Mouse (Mus musculus) Muller cell, postnatal 12 days (primary cell): ENCODE measurements around the gene Retnlb.
"Not testable (repeated sequence)": the region's sequence is repeated elsewhere in the genome, so short reads cannot be mapped to it uniquely, and the experiment has no call there.

Experiments used
- DNase-seq: peaks from one replicate; pipeline ENCODE4 v3.0.0-alpha.2; 2015; ENCODE audit errors: inconsistent ontology term

Retnlb gene

GRCm38 (mm10) chr16:48816695-48817094 is at the start of gene Retnlb:
Gene Retnlb (plus strand): TSS chr16:48816856.
- DNase-seq = no peak

DNA sequence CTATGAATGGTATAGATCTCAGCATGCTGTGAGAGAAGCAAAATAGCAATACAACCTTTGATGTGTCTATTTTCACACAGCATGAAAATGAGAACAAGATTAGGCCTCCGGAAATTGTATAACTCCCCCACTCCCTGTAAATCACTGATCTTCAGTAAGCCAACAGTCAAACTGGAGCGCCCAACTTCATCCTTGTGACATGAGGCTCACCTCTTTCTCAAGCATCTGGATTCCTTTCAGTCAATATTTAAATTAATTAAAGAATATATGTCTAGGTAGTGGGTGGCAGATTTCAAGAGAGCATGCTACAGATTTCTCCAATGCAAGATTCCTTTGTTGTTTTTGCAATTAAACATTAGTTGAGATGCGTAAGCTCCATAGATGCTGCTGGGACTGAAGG is 47.5 kb upstream of the Retnlb start:
- no peak for DNase-seq

DNA sequence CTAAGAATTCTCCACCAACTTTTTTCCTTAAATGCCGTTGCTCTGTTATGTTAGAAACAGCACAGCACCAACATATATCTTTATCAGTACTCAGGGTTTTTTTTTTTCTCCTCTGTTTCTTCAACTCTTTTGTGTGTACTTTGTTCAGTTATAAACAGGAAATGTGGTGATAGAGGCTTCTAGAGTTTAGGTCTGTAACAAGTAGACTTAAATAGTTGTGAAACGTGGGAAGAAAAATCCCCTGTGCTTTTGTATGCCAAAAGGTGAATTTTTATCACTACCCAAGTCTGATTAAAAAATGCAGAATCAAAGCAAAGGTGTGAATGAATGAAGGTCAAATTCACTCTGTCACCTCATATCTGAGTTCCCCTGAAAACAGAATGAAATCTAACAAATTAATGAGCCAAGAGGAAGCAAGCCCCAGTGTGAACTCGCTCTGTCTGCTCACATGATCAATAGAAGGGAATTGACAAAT is 44.6 kb upstream of the Retnlb start, which contains the start of gene Trat1:
Trat1 (minus strand) TSS at position 51 of the 475 bp plus-strand sequence.
- DNase-seq = no peak

DNA sequence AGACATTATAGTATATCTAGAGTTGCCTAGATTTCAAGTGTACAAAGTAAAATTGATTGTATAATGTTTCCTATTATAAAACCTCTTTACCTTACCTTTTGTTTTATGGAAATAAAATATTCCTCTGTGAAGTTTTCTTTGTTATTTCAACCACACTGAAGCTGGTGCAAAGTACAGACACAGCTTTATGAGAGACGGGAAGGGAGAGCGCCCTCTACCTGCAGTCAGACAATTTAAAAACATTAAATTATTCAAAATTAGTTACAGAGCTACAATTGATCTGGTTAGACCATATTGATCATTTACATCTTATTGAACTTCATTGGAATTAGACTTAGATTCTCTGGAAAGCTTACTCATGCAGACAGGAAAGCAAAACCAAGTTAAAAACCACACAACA is 39.4 kb upstream of the Retnlb start:
- DNase-seq = no peak

- DNase-seq = no peak
Observed at GRCm38 (mm10) chr16:48786258-48786657, 30.4 kb upstream of the Retnlb start.

- DNase-seq = no peak
Observed at GRCm38 (mm10) chr16:48788704-48789185, 27.9 kb upstream of the Retnlb start.

DNA sequence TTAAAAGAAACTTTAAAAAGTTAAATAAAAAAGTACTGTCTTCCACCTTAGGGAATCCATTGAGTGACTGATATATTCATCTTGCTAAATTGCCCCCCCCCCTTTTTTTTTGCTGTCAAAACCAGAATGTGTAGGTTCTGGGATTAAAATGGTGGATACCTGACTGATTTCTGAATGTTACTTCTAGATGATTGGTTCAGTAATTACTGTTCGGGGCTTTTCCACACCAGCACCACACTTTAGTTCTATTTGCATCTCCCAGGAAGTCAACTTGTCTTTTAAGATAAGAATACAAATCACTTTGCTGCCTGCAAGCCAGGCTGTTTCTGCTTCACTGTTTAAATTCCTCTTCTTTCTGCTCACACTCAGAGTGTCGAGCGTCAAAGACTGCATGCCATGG is 18.4 kb upstream of the Retnlb start:
- DNase-seq = no peak

GRCm38 (mm10) chr16:48799470-48799869 is 17.2 kb upstream of the Retnlb start:
- no peak for DNase-seq

DNA sequence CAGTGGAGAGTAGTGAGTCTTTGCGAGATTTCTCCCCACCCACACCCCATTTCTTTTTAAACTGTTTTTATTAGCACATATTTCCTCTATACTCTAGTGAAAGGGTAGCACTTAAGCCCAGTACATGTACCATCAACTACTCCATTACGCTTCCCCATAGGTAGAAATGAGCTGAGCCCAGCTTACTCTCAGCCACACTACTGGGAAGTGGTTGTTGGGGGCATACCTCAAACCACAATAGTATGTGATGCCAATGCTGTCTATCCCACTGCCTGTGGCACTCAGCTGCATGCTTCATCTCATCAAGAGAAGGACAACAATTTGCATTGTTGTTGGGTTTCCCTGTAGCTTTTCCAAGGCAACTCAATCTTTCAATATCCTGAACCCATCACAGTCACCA is 15.8 kb upstream of the Retnlb start:
- DNase-seq = no peak

- no peak for DNase-seq
Observed at GRCm38 (mm10) chr16:48805412-48805811, 11.2 kb upstream of the Retnlb start.

GRCm38 (mm10) chr16:48806521-48806920 is 10.1 kb upstream of the Retnlb start:
- no peak for DNase-seq

DNA sequence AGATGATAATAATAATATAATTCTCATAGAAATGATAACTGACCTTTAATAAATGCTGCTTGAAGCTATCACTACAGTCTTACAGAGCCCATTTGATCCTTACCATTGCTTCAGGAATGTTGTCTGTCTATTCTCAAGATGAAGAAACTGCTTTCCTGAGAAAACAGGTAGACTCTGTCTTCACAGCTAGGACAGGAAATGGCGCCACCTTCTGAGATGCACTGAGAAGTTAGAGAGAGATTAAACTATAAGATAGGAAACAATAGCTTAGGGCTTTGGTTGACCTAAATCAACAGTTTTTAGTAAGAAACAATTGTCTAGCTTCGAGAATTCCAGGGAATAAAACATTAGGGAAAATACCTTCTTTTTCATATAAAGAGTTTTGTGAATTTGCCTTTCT is 7.3 kb upstream of the Retnlb start:
- no peak for DNase-seq

DNA sequence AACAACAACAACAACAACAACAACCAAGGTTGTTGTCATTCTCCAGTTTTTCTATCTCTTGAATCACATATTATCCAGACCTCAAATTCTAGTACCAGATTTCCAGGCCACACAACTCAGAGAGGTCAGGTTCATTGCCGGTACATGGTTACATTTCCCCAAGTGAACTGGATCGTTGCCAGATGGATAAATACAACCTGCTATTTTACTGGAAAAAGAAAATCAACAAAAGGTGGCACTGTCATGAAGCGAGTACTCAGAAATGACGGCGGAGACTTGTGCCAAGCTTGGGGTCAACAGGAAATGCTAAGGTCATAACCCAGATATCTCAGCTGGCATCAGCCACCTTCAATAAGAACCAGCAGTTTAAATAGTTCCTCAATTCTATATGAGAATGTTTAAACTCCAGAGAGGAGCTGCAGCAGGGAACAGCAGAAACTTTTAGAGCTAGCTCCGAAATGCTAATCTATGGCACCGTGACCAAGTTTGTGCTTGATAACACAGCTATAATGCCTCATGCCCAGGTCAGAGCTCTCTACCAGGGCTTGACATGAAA is 4.7 kb upstream of the Retnlb start:
- no peak for DNase-seq

GRCm38 (mm10) chr16:48818524-48818923 is 1.9 kb downstream of the Retnlb start:
- DNase-seq = no peak

GRCm38 (mm10) chr16:48826474-48826873 is 9.8 kb downstream of the Retnlb start:
- DNase-seq = no peak

- DNase-seq = no peak
Observed at GRCm38 (mm10) chr16:48827625-48828024, 11.0 kb downstream of the Retnlb start.

- DNase-seq = no peak
Observed at GRCm38 (mm10) chr16:48829060-48829459, 12.4 kb downstream of the Retnlb start.

DNA sequence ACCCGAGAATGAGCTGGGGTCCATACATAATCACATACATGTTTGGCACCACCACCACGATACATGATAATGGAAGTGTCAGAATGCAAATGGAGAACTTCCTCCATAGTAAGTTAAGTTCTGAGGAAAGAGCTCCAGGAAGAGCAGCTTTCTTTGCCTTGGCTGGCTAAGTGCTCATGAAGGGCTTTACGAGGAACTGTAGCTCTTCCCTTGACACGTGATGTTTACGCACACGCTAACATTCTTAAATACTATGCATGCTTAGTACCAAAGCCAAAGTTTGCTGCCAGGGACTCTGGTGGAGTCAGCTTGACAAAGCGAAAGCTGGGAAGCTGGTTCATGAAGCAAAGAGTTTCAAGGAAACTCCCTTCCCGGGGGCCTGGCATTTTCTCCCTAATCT is 15.4 kb downstream of the Retnlb start:
- DNase-seq = no peak

GRCm38 (mm10) chr16:48833626-48834025 is 17.0 kb downstream of the Retnlb start:
- not testable (repeated sequence) for DNase-seq

DNA sequence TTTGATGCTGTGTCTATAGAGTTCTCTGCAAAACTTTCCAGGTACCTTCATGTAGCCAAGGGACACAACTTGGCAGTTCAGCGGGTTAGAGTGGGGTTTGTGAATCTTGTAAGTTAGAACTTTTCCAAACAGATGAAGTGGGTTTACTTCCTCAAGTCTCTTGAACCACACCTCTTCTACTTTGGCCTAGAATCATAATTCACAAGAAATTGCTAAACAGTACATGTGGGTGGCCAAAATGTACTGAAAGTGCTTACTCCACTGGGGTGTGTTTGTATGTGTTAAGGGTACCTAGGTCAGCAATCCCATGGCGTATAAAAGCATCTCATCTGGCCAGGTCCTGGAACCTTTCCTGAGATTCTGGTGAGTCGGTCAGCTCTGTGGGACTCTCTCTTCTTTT is 25.6 kb downstream of the Retnlb start, which contains the start of gene Retnla:
Retnla (plus strand) TSS at position 286 of the 400 bp plus-strand sequence.
- DNase-seq = no peak

- DNase-seq = no peak
Observed at GRCm38 (mm10) chr16:48843671-48844386, 27.2 kb downstream of the Retnlb start.

- DNase-seq = not testable (repeated sequence)
Observed at GRCm38 (mm10) chr16:48865004-48865403, 48.3 kb downstream of the Retnlb start.

DNA sequence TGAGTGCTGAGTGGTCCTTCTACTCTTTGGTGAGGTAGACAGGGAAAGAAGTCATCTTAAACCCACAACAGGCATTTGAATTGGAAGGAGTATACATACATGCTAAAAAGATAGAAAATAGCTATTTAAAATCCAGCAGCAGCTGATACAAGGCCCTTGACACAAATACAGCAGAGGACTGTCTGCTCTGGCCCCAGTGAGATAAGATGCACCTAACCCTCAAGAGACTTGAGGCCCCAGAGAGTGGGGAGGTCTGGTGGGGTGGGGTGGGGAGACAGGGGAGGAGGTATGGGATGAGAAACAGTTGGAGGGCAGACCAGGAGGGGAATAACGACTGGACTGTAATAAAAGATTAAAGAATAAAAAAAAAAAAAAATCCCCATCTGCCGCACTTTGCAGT is 51.0 kb downstream of the Retnlb start:
- DNase-seq = no peak
